Mouse (Mus musculus) cerebellum, adult 18-20 months (tissue): ENCODE measurements around the gene Thumpd2.

Experiments
- DNase-seq, 2 experiments: peaks; one replicate each; pipeline ENCODE4 v3.0.0; 2021

Thumpd2 gene

GRCm38 (mm10) chr17:81031830-81032442 is 32.9 kb downstream of the Thumpd2 start:
- no peak for DNase-seq

- DNase-seq, result no peak
Observed at GRCm38 (mm10) chr17:81027331-81027730, 37.6 kb downstream of the Thumpd2 start.

DNA sequence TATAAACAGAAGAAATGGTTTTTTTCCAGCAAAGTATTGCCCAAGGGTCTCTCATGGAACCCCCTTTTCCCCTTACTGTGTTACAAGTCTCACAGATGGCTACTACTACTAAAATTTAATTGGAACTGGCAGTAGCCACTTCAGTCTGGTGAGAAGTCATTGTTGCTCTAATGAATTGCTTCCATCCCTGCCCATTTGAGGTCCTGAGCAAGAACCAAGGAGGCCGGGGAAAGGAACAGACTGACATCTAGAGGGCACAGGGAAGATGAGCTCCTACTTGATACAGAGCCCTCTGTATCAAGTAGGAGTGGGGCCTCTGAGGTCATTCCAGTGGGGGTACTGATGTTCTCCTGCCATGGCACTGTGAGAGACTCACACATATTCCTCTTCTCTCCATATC is 47.8 kb downstream of the Thumpd2 start:
- DNase-seq, result peak in 1 of 2 experiments; percentile 47

DNA sequence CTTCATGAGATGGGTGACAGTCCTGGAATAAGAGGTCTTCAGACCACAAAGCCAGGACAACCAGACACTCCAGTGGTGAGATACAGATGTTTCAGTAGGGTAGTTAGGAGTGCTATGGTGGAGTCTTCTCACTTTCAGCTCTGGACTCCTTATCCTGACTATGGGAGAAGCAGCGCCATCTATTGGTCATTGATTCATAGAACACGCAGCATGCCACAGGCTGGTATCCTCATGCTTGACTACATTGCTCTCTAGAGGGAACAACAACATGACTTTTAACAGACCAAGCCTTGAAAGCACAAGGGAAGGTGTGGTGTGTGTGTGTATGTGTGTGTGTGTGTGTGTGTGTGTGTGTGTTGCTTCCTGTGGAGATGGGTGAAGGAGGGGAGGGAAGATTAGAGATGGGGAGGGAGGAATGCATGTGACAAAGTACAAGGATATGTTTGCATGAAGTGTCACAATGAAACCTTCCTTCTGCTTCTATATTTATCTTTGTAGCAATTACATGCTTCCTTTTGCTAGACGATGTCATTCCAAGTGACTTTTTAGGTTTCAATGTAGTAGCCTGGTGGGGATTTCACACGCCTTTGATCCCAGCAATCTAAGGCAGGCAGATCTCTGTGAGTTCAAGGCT is 49.0 kb downstream of the Thumpd2 start:
- peak; percentile 68 for DNase-seq

GRCm38 (mm10) chr17:81010844-81011685 is 53.8 kb downstream of the Thumpd2 start:
- DNase-seq, result no peak

GRCm38 (mm10) chr17:81010199-81010598 is 54.7 kb downstream of the Thumpd2 start:
- no peak for DNase-seq

DNA sequence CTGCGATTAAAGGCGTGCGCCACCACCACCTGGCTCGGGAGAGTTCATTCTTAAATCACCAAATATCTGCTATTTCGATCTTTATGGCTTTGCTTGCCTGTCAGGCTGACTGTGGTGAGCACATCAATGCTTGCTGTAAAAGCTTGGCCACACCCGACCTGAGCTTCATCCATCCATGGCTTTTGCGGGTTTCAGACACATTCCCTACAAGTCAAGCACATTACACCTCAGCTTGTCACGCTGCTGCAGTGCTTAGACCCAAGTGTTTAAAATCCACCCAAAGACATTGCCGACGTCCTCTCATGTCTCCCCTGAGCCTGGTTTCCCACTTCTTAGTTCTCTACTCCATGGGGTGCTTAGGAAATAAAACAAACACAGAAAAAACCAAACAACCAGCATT is 55.8 kb downstream of the Thumpd2 start:
- DNase-seq, result no peak

- no peak for DNase-seq
Observed at GRCm38 (mm10) chr17:81005292-81005691, 59.6 kb downstream of the Thumpd2 start.

- DNase-seq, result no peak
Observed at GRCm38 (mm10) chr17:81004454-81004853, 60.4 kb downstream of the Thumpd2 start.

DNA sequence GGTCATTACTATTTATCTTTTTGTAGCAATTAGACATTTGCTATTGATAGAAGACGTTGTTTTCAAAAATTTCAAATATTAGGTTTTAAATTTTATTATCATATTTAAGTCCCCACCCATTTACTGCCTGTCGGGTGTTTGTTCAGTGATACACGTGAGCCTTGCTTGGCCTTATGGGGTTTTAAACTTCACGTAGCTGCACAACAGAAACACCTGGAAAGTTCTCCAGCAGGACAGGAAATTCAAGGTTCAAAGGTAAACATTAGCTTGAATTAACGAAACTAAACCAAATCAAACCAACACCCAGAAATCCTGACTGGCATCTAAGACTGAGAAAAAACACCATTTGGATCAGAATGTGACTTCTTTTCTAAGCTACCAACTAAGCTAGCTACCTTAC is 62.8 kb downstream of the Thumpd2 start:
- DNase-seq, result no peak

GRCm38 (mm10) chr17:81001647-81002046 is 63.2 kb downstream of the Thumpd2 start:
- DNase-seq, result no peak

DNA sequence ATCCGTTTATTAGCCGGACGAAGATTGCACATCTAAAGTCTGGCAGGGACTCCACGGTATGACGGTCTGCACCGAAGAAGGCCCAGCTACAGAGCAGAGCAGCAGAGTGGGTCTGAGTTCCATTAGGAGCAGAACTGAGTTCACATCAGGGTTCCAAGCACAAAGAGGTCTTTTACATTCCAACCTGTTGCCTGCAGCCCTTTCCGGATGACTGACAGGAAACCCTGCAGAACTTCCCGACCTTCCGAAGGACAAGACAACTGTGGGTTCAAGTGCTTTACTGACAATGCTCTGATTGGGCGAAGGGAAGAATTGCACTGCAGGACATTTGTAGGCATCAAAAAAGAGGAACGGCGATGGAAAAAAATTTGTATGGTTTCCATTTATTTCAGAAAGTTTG is 63.9 kb downstream of the Thumpd2 start:
- DNase-seq, result no peak

DNA sequence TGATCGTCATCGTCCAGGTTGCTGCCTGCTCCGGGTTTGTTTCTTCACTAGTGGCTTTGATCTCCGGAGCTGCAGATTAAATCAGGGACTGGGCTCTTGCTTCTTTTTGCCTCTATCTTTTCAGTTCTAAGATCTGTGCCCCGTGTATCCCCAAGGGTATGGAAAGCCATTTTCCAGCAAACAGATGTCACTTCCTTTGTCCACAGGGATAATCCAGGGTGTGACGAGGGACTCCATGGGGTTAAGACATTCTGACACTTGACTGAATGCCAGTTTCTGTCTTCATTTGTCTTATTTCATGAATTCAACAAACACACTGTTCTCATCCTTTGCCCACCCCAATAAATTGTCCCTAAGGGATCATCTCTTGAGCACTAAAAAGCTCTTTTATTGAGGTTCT is 65.9 kb downstream of the Thumpd2 start:
- no peak for DNase-seq

- no peak for DNase-seq
Observed at GRCm38 (mm10) chr17:80997226-80997625, 67.7 kb downstream of the Thumpd2 start.

DNA sequence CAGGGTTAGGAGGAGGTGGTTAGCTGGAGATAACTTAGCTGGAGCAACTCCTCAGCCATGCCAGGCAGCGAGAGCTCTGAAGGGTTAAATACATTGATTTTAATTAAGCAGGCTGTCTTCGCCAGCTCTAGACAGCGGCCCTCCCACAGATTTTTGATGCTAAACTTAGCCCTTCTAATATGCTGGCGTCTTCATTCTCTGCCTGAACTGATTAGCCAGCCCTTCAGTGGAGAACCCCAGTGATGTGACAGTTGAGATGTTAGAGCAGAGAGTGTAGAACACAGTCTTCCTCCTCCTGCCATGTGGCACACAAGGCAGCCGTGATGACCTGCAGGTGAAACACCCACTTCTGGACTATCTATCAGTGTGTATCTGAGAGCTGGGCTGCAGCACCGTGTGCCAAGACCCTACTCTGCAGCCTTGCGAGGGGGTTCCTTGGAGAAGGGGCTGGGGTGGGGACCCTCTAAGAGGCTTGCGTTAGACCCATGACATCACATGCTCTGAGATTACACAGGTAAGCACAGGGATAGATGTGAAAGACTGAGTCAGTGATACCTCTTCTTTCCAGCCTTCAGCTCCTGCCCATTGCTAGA is 73.3 kb downstream of the Thumpd2 start:
- no peak for DNase-seq

- peak; percentile 38 to 53 for DNase-seq
Observed at GRCm38 (mm10) chr17:80982976-80983375, 81.9 kb downstream of the Thumpd2 start.

DNA sequence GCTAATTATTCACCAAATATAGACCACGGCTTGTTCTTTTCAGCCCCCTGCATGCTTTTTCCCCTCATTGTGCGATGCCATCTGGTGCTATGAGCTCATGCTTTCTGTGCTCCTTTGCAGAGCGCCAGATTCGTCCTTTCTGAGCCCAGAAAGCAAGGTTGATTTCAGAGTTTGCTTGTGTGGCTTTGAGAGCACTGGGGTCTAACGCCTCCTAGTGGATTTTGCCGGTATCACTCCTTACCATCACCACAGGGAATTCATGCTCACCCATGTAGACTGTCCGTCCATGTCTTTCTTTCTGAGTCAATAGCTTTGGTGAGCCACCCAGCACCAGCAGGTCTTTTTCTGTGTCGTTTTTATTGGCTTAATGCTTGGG is 82.5 kb downstream of the Thumpd2 start:
- DNase-seq, result peak; percentile 95

GRCm38 (mm10) chr17:80981721-80982411 is 83.0 kb downstream of the Thumpd2 start:
- peak; percentile 84 to 91 for DNase-seq

DNA sequence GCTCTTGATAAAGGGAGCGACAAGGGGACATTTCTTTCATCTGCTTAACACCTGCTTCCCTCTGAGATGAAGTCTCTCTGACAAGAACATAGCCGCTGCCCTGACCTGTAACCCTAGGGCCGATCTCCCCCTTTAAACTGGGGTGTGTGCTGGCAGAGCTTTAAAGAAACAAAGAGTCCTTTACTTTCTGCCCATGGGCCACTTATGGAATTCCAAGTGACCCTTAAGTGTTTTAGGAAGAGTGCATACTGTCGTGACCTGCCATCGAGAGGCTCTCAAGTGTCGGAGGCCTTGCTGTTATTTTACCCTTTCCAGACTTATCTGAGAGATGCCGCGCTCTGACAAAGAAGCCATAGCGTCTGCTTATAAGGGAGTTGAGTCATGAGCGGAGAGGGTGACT is 84.8 kb downstream of the Thumpd2 start:
- DNase-seq, result no peak

DNA sequence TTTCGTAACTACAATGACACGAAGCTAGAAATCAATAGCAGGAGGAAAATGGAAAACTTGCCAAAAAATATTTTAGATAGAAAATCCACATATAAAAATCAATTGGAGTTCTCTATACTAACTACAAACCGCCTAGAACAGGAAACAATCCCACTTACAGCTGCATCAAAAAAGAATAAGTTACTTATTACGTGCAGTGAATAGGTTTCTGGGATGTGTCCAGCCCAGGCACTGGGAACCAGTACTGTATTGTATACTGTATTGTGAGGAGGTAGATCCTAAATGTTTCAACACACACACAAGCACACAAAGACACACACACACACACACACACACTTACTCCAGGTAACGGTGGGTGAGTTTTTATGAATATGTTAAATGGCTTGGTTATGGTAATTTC is 87.6 kb downstream of the Thumpd2 start:
- DNase-seq, result no peak
